Mouse (Mus musculus) retina, embryonic 14.5 days (tissue): ENCODE measurements around the gene Ryk.
"Not testable (repeated sequence)": the region's sequence is repeated elsewhere in the genome, so short reads cannot be mapped to it uniquely, and the experiment has no call there.

Experiments
- DNase-seq: peaks from one replicate; pipeline ENCODE4 v3.0.0-alpha.2; 2015; ENCODE audit warnings: low spot score

The Ryk gene

DNA sequence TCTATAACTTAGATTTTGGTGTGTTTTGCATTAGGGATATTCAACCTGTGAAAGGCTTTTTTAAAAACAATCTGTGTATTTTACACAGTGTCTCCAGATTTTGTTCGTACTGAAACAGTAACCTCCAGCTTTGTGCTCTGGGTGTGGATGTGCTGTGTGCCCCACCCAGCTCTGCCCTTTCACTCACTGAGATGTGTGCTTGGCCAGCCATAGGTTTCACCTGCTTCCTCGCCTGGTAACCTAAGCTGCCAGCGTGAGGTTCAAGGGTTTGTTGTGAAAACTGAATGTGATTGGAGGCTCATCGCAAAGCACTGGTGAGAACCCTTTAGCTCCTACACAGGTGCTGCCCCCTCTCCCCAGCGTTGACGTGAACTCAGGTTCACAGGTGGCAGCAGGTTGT, 70.2 kb downstream of the Ryk start:
- DNase-seq = no peak

DNA sequence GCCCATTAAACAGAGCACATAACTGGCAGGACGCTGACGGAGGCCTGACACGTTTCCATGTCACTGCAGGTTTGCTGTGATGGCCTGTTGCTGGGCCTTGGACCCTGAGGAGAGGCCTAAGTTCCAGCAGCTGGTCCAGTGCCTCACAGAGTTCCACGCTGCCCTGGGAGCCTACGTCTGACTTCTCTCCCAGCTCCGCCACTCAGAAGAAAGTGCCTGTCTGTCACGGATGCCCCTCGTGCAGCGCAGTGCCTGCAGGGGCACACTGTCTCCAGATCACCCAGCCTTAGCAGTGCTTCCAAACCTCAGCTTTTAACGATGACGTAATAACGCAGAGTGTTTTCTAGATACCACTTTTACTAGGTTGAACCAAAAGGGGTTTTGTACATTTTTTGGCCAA, 72.1 kb downstream of the Ryk start:
- no peak for DNase-seq

DNA sequence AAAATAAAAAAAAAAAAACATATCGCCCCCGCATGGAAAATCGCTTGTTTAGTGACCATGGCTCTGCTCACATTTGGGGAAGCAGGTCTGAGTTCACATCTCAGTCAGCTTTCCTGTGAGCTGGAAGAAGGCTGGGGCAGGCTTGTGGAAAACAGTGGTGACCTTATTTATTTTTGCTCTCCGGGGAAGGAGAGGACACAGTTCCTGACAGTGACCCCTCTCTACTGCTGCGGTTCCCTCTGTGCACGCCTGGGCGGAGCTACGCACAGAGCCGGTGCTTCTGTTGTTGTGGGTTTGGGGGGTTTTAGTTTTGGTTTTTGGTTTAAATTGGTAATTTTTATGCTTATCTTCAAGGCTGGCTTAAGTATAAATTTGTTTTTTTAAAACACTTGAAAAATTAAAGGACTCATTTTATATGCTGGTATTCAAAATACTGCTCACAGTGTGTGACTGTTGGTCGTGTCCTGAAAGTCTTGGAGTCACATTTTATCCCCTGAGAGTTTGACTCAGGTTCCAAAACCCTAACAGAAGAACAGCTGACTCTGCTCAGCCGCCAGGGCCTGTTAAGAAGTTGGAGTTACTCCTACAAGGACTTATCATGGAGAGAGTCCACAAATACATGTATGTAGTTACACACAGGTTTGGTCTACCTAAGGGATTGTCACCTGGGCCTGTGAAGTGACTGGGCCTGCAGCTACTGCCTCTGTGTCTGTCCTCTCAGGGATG, 73.0 kb downstream of the Ryk start:
- DNase-seq = no peak

DNA sequence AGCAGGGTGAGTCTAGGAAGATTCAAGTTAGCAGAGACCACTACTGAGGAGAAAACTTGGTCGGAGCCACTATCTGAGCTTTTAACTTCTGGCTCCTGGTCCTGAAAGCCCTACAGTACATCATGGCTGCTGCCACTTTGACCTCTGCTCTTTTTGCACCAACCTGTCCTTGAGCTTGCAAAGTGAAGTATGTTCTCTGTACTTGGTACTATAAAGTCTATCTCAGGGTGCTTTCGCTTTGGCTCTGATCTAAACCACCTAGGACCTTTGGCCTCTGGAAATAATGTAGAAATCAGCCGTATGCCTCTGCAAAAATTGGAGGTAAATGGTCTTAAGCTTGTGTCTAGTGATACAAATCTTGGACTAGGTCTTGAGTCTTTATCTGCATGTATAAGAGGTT, 76.8 kb downstream of the Ryk start:
- DNase-seq = no peak

GRCm38 (mm10) chr9:102912516-102913035, 77.9 kb downstream of the Ryk start:
- no peak for DNase-seq

- not testable (repeated sequence) for DNase-seq
These were observed 78.9 kb downstream of the Ryk start for GRCm38 (mm10) chr9:102913597-102913996.

GRCm38 (mm10) chr9:102914583-102914982, 79.9 kb downstream of the Ryk start:
- no peak for DNase-seq

DNA sequence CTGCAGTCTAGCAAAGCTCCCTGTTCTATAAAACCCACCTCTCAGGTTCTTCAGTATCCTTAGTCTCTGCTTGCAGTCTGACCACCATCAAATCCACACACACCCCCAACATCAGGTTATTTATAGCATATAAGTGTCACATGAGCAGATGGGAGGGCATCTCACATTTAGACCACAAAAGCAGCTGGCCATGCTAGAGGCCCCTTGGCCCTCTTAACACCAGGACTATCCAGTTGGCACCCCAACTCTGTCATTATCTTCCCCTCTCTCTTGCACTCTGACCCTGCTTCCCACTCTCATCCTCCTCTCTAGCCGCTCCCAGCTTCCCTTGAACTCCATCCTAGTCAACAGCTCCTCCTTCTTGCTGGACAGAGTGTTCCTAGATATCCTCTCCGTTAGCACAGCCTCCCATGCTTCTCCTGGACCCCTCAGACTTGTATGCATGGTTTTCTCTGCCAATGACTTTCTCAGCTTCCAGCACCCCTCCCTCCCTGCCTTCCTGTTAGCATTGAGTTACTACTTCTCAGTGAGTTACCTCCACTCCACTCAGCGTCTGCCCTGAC, 80.7 kb downstream of the Ryk start:
- DNase-seq = no peak

DNA sequence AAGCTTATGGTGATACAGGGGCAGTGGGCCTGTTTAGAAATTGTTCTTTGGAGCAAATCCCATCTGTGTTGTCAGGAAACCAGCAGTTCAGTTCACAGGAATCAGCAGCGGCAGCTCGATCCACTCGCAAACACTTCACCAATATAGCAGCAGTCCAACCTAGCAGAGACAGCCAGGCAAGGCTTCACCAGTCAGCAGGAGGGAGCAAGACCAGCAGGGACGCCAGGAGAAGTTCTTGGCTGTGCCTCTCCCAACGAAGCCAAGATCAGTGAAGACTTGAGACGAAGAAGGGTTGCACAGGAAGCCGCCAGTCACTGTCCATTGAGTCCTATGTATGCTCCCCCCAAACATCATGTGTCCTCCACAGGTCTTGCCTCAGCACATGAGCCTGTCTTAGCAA, 81.4 kb downstream of the Ryk start:
- no peak for DNase-seq

DNA sequence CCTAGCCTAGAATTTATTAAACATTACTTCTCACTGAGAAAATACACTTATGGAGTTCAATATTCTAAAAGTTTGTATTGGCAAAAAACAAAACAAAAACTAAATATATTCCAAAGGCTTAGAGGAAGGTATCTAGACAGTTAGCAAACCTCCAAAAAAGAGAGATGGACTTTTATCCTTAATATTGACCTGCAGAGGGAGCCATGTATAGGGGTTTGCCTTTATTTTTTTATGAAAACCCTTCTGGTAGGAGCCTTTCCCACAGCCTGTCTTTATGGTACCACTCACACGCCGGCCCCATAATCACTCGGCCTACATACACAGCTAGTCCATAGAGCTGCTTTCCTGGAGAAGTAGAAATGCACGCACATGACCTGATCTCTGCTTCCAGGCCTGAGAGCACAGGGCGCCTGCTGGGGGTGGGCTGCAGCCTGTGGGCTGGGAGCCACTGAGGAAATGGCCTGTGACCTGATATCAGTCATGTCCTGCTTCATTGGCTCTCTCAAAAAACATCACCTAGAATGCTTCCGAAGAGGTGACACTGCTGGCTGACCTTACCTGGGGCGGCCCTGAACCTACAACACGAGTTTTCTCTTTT, 82.9 kb downstream of the Ryk start:
- DNase-seq = no peak

DNA sequence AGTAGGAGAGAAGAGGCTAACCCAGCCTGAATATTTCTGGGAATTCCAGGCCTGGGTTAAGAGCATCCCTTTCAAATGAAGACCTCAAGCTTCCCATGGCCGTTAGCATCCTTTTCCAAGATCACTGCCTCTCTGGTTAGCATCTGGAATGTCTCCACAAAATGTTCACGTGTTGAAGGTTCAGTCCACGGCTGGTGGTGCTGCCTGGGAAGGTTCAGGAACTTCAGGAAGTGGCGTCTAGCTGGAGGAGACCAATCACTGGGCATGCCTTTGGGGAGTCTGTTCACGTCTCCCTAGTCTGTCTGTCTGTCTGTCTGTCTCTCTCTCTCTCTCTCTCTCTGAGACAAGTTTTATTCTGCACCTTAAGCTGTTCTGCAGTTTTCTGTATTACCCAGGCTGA, 84.8 kb downstream of the Ryk start:
- DNase-seq = no peak

DNA sequence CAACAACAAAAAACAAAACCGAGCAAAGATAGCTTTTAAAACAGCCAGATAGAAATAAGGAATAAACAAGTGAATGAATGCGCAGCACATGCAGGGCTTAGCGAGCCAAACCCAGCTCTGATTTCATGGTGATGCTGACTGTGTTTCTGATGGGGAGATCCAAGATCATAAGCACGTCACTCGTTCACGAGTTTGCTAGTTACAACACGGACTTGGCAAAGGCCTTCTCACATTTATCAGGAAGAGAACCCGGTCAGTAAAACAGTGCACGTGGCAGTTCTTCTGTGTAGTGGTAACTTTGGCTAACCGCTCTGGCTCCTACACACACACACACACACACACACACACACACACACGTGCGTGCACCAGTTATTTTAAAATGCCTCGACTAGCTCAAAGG, 87.1 kb downstream of the Ryk start:
- DNase-seq = no peak

DNA sequence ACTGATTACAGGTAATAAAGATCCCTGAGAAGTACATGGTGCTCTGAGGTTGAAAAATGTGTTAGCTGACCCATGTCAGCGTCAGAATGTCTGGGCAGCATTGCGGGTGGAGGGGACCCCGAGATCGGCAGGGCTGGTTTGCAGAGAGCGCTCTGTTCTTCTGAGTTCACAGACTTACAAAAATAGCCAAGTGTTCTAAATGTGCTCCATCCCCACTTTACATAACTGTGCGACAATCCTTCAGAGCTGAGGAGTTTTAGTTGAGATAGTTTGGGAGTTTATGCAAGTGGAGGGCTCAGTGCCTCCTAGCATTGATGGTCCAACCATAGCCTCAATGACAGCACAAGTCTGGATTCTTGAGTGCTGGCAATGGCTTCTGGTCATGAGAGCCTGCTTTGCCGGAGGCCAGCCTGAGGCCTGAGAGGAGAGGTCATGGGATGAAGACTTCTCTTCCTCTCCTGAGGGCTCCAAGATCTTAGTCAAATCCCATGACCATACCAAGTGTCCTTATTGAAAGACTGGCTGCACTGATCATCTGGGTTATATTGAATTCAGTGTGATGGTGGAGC, 88.2 kb downstream of the Ryk start:
- no peak for DNase-seq

- DNase-seq = no peak
These were observed 89.1 kb downstream of the Ryk start for GRCm38 (mm10) chr9:102923836-102924235.

- no peak for DNase-seq
These were observed 90.1 kb downstream of the Ryk start for GRCm38 (mm10) chr9:102924627-102925316.

- DNase-seq = no peak
These were observed 91.4 kb downstream of the Ryk start for GRCm38 (mm10) chr9:102926137-102926536.

GRCm38 (mm10) chr9:102929776-102930175, 95.1 kb downstream of the Ryk start:
- peak; percentile 36 for DNase-seq

- peak; percentile 9 for DNase-seq
These were observed 99.4 kb downstream of the Ryk start for GRCm38 (mm10) chr9:102933925-102934721.

DNA sequence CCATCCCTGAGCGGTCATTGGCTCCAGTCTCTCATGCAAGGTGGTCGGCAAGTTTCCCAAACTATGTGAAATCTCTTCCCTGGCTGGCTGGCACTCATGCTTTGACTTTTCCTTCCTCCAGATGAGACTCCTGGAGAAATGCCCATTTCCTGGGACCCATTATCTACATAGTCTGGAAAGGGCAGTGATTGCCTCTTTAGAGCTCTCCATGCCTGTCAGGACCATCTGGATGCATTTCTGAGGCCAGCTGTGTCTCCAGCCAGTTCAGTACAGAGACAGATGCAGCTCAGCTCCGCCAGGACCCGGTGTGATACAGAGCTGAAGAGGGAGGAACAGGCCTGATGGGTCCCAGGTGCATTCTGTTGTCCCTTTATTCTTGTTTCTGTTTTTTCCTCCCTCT, 107.5 kb downstream of the Ryk start:
- DNase-seq = no peak

DNA sequence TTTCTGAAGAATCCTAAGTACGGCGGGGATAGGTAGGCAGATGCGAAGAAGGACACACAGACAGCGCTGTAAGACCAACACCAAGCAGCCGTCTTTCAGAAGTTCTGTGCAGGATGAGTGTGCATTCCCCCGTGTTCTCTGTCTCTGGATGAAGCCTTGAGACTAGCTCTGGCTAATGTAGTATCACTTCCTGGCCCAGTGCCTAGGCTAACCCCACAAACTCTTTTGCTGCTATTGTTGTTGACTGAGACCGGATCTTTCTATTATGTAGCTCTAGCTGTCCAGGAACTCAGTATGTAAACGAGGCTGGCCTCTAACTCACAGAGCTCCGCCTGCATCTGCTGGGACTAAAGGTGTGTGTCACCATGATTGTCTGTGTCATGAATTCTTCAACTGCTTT, 110.2 kb downstream of the Ryk start:
- no peak for DNase-seq

- DNase-seq = no peak
These were observed 111.8 kb downstream of the Ryk start for GRCm38 (mm10) chr9:102946469-102947015.
